Mouse (Mus musculus): ENCODE data around the gene S100a3.

GRCm38 (mm10) chr3:90626266-90627021 lies 66.1 kb downstream of the S100a3 start:
- TF ChIP-seq POLR2A (IDR thresholded peaks at IDR 0.05; ENCODE audit: insufficient read length, low read depth) (no peak), MAX (IDR thresholded peaks at IDR 0.05; ENCODE audit: low read depth) (no peak), MYOD1 (IDR thresholded peaks at IDR 0.05; ENCODE audit: control insufficient read depth in 1 of 3, insufficient read length in 2 of 3, low read depth in 2 of 3) (no peak), MYOG (IDR thresholded peaks at IDR 0.05; ENCODE audit: control insufficient read depth in 1 of 3, insufficient read depth in 1 of 3, insufficient read length in 2 of 3, low read depth in 2 of 3) (no peak), USF1 (IDR thresholded peaks at IDR 0.05; ENCODE audit: low read depth) (no peak), TCF12 (IDR thresholded peaks at IDR 0.05; ENCODE audit: insufficient read depth, poor library complexity, severe bottlenecking) (no peak), POLR2AphosphoS2 (IDR thresholded peaks at IDR 0.05; ENCODE audit: insufficient read length, low read depth) (no peak), CEBPB (IDR thresholded peaks at IDR 0.05; ENCODE audit: insufficient read depth, poor library complexity, severe bottlenecking) (no peak), REST (IDR thresholded peaks at IDR 0.05; ENCODE audit: insufficient read depth, insufficient read length) (no peak), E2F4 (IDR thresholded peaks at IDR 0.05; ENCODE audit: insufficient read depth) (no peak)
